Mouse (Mus musculus) hindbrain, embryonic 16.5 days (tissue): ENCODE data around the gene Cdk8. TPM values are rescaled to one million over a fixed set of nuclear protein-coding genes. Genes with fewer than 3 reads are reported as not detected.

ENCODE experiments used
- ATAC-seq: fragments of 200-750 bp; cut with Nextera tagmentation; 2 replicates; pipeline ENCODE4 v1.8.0; 2017; ENCODE audit warnings: moderate TSS enrichment, moderate library complexity
- H3K27ac ChIP-seq: fragments of 300-500 bp; sonication (generic); 2 replicates; pipeline ENCODE4 v1.5.1; 2014; ENCODE audit warnings: low read depth, mild to moderate bottlenecking, control low read depth, low read length, moderate library complexity
- H3K27me3 ChIP-seq: fragments of 300-500 bp; sonication (generic); replicated peaks from 2 replicates; pipeline ENCODE4 v1.6.1; 2014; ENCODE audit warnings: low read length; ENCODE audit not compliant: control insufficient read depth, insufficient read depth
- H3K36me3 ChIP-seq: fragments of 300-500 bp; sonication (generic); 2 replicates; pipeline ENCODE4 v1.6.1; 2014; ENCODE audit warnings: mild to moderate bottlenecking, low read length, moderate library complexity, mixed read lengths; ENCODE audit not compliant: control insufficient read depth, insufficient read depth
- H3K4me1 ChIP-seq: fragments of 300-500 bp; sonication (generic); 2 replicates; pipeline ENCODE4 v1.6.1; 2014; ENCODE audit warnings: low read depth, low read length; ENCODE audit not compliant: control insufficient read depth, insufficient read depth
- H3K4me2 ChIP-seq: fragments of 300-500 bp; sonication (generic); 2 replicates; pipeline ENCODE4 v1.6.1; 2014; ENCODE audit warnings: mild to moderate bottlenecking, low read length, control low read depth, moderate library complexity
- H3K4me3 ChIP-seq: fragments of 300-500 bp; sonication (generic); 2 replicates; pipeline ENCODE4 v1.5.1; 2014; ENCODE audit warnings: mild to moderate bottlenecking, low read length, control low read depth, moderate library complexity
- H3K9ac ChIP-seq: fragments of 300-500 bp; sonication (generic); 2 replicates; pipeline ENCODE4 v1.6.1; 2014; ENCODE audit warnings: low read depth, mild to moderate bottlenecking, control low read depth, low read length, moderate library complexity
- H3K9me3 ChIP-seq: fragments of 300-500 bp; sonication (generic); 2 replicates; pipeline ENCODE4 v1.6.1; 2014; ENCODE audit warnings: mild to moderate bottlenecking, low read length, moderate library complexity; ENCODE audit not compliant: control insufficient read depth
- WGBS: fragments of 180-500 bp; shearing (Covaris S2); extraction: QIAGEN DNeasy Blood & Tissue Kit; methylation state at CpG from one replicate; pipeline ENCODE4 v1.1.7; 2014; 5-methylcytosine and 5-hydroxymethylcytosine counted together
- polyA plus RNA-seq: library from polyadenylated mRNA; unstranded; fragments of >200 nt; fragmentation: Nextera tagmentation; extraction: Ambion mirVana; gene quantifications from 2 replicates; pipeline ENCODE4 v1.2.1, GENCODE M21; 2015

Gene Cdk8
- polyA plus RNA-seq, 1 experiment from 2014 or later = 11.2 TPM

DNA sequence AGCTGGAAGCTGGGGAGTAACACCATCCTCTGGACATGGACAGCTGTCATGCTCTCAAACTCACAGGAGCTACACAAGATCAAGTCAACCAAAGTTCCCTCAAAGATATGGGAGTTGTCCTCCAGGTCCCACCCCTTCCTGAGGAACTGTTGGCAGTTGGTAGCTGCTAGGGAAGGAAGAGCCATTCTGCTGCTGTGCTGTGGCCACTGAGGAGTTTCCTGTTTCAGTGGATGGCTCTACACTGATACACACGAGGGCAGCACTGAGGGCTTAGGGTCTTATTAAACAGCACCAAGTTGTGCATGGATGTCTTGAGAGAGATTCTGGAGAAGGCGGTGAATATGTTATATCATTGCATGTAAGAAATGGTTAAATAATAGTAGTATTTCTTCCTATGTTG lies 31.5 kb upstream of the Cdk8 start:
- 89% methylated on average over 2 of the region's 2 CpGs for WGBS
- ATAC-seq = no peak
- 0 out of 2 replicates have a peak, but pooled peaks cover 3% of the 10 kb centered on the region for H3K9me3 ChIP-seq
- H3K4me3 ChIP-seq = no peak overlapping the region
- H3K9ac ChIP-seq = no peak overlapping the region
- no peak overlapping the region for H3K4me2 ChIP-seq
- no peak overlapping the region for H3K27ac ChIP-seq
- peaks cover 30% of the 10 kb centered on the region for H3K36me3 ChIP-seq
- no peaks in the 10 kb centered on the region for H3K27me3 ChIP-seq
- H3K4me1 ChIP-seq = no peaks in the 10 kb centered on the region

DNA sequence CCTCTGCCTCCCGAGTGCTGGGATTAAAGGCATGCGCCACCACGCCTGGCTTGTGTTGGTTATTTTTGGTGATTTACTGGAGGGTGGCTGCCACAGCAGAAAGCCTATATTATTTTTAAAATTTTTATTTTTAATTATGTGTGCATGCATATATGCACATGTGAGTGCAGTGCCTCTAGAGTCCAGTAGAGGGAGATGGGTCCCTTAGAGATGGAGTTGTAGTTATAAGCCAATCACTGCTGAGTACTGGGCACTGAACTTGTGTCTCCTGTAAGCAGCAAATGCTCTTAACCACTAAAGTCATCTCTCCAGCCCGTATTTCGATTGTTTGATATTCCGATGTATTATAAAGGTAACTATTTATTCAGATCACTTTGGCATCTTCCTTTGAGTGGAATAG lies 30.4 kb upstream of the Cdk8 start:
- Histone ChIP-seq H3K4me3 (no peak overlapping the region), H3K27me3 (no peaks in the 10 kb centered on the region), H3K9me3 (0 out of 2 replicates have a peak, but pooled peaks cover 3% of the 10 kb centered on the region), H3K36me3 (peaks cover 40% of the 10 kb centered on the region), H3K27ac (no peak overlapping the region), H3K4me2 (no peak overlapping the region), H3K9ac (no peak overlapping the region), H3K4me1 (no peaks in the 10 kb centered on the region)
- ATAC-seq = no peak
- over 99% methylated on average over 6 of the region's 6 CpGs for WGBS

DNA sequence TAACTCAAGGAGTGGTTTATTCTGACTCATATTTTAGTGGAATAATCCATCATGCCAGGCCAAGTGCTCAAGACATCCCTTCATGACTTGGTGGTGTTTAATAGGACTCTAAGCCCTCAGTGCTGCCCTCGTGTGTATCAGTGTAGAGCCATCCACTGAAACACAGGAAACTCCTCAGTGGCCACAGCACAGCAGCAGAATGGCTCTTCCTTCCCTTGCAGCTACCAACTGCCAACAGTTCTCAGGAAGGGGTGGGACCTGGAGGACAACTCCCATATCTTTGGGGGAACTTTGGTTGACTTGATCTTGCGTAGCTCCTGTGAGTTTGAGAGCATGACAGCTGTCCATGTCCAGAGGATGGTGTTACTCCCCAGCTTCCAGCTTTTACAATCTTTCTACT lies 27.1 kb upstream of the Cdk8 start:
- H3K9me3 ChIP-seq = 0 out of 2 replicates have a peak, but pooled peaks cover 3% of the 10 kb centered on the region
- ATAC-seq = no peak
- H3K36me3 ChIP-seq = peaks cover 63% of the 10 kb centered on the region
- no peaks in the 10 kb centered on the region for H3K4me1 ChIP-seq
- no peaks in the 10 kb centered on the region for H3K27me3 ChIP-seq
- H3K4me3 ChIP-seq = no peak overlapping the region
- H3K9ac ChIP-seq = no peak overlapping the region
- no peak overlapping the region for H3K27ac ChIP-seq
- no peak overlapping the region for H3K4me2 ChIP-seq
- WGBS = 98% methylated on average over 2 of the region's 2 CpGs

DNA sequence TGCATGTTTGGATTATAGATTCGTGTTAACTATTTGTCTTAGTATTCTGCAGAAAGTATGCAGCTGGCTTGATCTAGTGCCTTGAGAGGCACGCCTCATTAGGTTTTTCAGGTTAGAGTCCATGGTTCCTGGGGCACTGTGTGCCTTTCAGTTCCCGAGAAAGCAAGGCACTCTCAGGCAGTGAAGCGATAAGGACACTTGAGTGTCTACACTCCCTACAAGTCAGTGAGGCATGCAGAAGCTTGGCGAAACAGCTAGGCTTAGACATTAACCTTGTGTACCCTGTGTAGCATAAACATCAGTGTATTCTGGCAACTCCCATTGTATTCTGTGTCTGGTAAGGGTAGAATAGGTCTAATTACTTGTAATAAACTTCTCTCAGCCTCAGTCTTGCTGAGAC lies 25.5 kb upstream of the Cdk8 start:
- Histone ChIP-seq H3K4me1 (no peaks in the 10 kb centered on the region), H3K27me3 (no peaks in the 10 kb centered on the region), H3K9ac (no peak overlapping the region), H3K36me3 (peaks cover 73% of the 10 kb centered on the region), H3K4me2 (no peak overlapping the region), H3K9me3 (0 out of 2 replicates have a peak, but pooled peaks cover 3% of the 10 kb centered on the region), H3K4me3 (no peak overlapping the region), H3K27ac (no peak overlapping the region)
- ATAC-seq = no peak
- 92% methylated on average over 5 of the region's 5 CpGs for WGBS

DNA sequence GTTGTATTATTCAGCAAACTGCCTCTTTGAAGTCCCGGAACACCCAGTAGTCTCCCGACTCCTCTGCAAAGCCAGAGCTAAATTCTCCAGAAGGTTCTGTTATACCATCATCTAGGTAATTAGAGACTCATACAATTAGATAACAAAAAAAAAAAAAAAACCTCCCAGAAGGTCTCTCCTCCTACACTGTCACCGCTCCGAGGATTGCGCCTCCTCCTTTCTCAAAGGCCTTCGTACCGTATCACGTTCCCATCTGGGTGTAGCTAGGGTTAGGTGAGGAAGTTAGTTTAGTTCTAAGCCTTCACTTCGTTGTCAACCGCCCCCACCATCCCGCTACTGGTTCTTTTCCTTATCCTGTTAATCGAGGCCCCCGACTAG lies 10.5 kb upstream of the Cdk8 start:
- ATAC-seq = peak; percentile 53; the same call in 1 of the 2 replicates
- 9% methylated on average over 13 of the region's 13 CpGs for WGBS

DNA sequence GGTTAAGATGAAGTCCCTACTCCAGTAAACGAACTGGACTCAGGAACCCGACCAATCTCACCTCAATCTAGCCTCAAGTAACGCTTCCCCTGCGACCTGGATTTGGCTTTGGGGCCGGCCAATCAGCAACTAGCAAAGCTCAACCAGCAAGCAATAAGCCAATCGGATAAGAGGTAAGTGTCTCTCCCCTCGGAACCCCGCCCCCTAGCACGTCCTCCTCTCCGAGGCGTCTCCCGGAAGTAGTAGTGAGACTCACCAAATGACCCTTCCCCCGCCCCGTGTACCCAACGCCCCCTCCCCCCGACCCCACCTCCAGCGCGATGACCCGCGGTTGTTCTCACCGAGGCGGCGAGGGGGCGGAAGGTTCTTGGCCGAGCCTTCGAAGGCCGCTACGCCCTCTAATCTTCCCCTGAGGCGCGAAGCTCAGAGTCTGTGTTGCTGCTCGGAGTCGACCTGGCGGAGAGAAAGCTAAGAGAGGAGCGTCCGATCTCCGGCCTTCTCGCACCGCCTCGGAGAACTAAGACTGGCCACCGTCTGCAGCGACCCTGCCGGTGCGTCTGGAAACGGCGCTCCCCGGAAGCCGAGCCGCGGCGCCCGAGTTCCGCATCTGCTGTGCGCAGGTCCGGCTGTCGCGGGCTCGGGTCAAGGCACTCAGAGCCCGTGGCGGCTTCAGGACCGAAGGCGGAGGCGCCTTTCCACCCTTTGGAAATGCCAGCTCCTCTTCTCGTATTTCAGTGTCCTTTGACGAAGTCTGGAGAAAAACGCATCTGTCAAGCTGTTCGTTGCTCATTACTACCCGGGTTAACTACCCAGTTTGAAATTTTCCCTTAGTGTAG lies 9.9 kb upstream of the Cdk8 start, which contains the start of gene Rnf6:
Gene Rnf6, minus strand, starts transcription at position 677 of the 836 bp plus-strand sequence.
- Histone ChIP-seq H3K4me3 (peak within 1 kb of the TSS; percentile 89), H3K4me1 (peaks cover 6% of the 10 kb centered on the region), H3K4me2 (peak within 1 kb of the TSS; percentile 72), H3K36me3 (peaks cover 8% of the 10 kb centered on the region), H3K9ac (peak within 1 kb of the TSS; percentile 92), H3K9me3 (no peaks in the 10 kb centered on the region), H3K27ac (peak within 1 kb of the TSS; percentile 97), H3K27me3 (no peaks in the 10 kb centered on the region)
- WGBS = under 1% methylated on average over 66 of the region's 67 CpGs
- peak; percentile 99 for ATAC-seq

More for the DNA sequence above, 10.5 kb upstream of the Cdk8 start:
- Histone ChIP-seq H3K9me3 (no peaks in the 10 kb centered on the region), H3K9ac (peak overlapping the region; percentile 92), H3K27me3 (no peaks in the 10 kb centered on the region), H3K4me2 (peak overlapping the region; percentile 63), H3K4me1 (peaks cover 6% of the 10 kb centered on the region), H3K27ac (peak overlapping the region; percentile 97; the same call in 1 of the 2 replicates), H3K36me3 (peaks cover 14% of the 10 kb centered on the region), H3K4me3 (peak overlapping the region; percentile 89)

DNA sequence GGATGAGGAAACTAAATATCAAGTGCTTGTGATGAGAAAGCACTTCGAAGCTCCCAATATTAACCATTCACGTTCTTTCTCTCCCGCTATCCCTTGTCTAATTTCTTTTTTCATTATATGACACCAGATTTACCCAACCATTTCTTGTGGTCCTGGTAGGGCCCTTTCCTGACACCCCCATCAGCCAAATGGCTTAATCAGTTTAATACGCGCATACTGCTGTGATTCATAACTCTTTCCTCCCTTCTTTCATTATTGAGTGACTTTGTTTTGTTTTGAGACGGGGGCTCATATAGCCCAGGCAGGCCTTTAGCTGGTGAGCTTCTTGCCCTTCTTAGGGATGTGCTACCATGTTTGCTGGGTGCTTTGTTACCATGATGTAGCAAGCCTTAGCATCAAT lies 9.3 kb upstream of the Cdk8 start:
- Histone ChIP-seq H3K4me2 (peak overlapping the region; percentile 72), H3K9ac (peak overlapping the region; percentile 92), H3K36me3 (peaks cover 6% of the 10 kb centered on the region), H3K27me3 (no peaks in the 10 kb centered on the region), H3K27ac (peak overlapping the region; percentile 97), H3K4me3 (peak overlapping the region; percentile 89), H3K4me1 (peaks cover 6% of the 10 kb centered on the region), H3K9me3 (no peaks in the 10 kb centered on the region)
- 31% methylated on average over 6 of the region's 6 CpGs for WGBS
- ATAC-seq = no peak

DNA sequence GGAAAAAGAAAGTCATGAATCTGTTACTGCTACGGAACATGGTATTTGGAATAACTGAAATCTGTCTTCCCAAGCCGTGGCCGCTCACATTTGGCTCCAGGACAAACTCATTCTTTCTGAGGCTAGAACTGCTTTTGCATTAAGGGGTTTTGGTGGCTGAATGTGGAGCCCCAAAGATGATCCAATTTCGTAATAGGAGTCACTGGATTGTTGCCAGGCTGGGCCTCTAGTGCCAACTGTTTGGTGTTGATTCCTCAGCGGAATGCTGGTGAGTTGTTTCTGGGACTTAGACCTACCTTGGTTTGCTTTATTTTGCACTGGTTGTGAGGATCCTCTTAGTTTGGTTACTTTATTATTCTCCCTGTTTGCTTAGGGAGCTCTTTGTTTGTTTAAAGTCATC lies 7.2 kb upstream of the Cdk8 start:
- no peak for ATAC-seq
- 73% methylated on average over 5 of the region's 5 CpGs for WGBS
- Histone ChIP-seq H3K4me2 (no peak overlapping the region), H3K4me3 (no peak overlapping the region), H3K4me1 (peaks cover 6% of the 10 kb centered on the region), H3K27ac (no peak overlapping the region), H3K9me3 (no peaks in the 10 kb centered on the region), H3K9ac (no peak overlapping the region), H3K27me3 (no peaks in the 10 kb centered on the region), H3K36me3 (no peaks in the 10 kb centered on the region)

DNA sequence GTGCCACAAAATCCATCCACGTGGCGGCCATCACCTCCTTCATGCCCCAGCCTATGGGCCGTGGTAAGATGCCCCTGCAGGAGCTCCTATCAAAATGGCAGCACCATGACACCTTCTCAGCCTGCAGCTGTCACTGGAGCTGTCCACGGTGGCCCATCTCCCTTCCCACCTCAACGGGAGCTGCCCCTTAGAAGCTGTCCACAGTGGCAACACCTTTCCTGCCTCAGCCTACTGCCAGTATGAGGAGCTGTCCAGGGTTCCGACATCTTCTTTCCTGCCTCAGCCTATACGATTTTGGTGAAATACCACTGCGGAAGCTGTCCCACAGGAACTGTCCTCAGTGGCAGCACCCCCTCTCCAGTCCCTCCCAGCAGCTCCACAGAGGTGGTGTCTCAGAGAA lies 3.5 kb upstream of the Cdk8 start:
- ATAC-seq = no peak
- WGBS = 88% methylated on average over 8 of the region's 8 CpGs

More for the DNA sequence above, 3.5 kb upstream of the Cdk8 start:
- H3K27me3 ChIP-seq = no peaks in the 10 kb centered on the region
- H3K9me3 ChIP-seq = no peaks in the 10 kb centered on the region
- H3K4me2 ChIP-seq = no peak overlapping the region
- no peak overlapping the region for H3K27ac ChIP-seq
- H3K36me3 ChIP-seq = no peaks in the 10 kb centered on the region
- no peak overlapping the region for H3K4me3 ChIP-seq
- H3K4me1 ChIP-seq = no peaks in the 10 kb centered on the region; the same call in 1 of the 2 replicates
- no peak overlapping the region for H3K9ac ChIP-seq
